Mouse (Mus musculus) erythroid progenitor cell, adult 5-6 weeks (primary cell): ENCODE results near the gene Plin1. TPM values are rescaled to one million over a fixed set of nuclear protein-coding genes. Genes with fewer than 3 reads are reported as not detected.

Source experiments
- ATAC-seq: replicated peaks from 2 replicates; pipeline ENCODE4 v1.8.0; 2016; ENCODE audit warnings: moderate number of reproducible peaks, mild to moderate bottlenecking, moderate TSS enrichment, inconsistent platforms; ENCODE audit not compliant: poor library complexity, low FRiP score, severe bottlenecking
- total RNA-seq, 2 experiments: library from RNA; stranded (forward) in 1 of 2; stranded (reverse) in 1 of 2; fragments of 150-400 nt in 1 of 2; fragments of 186-747, 209-891 nt in 1 of 2; gene quantifications; 2 replicates each; pipeline versions ENCODE4 v1.2.3 to v1.2.4; 2015 to 2017; ENCODE audit warnings: low replicate concordance in 2 of 2

Gene Plin1
- total RNA-seq (2015; ENCODE audit: low replicate concordance) (not detected in 2 replicates), total RNA-seq (2017; ENCODE audit: low replicate concordance) (not detected in 2 replicates)

DNA sequence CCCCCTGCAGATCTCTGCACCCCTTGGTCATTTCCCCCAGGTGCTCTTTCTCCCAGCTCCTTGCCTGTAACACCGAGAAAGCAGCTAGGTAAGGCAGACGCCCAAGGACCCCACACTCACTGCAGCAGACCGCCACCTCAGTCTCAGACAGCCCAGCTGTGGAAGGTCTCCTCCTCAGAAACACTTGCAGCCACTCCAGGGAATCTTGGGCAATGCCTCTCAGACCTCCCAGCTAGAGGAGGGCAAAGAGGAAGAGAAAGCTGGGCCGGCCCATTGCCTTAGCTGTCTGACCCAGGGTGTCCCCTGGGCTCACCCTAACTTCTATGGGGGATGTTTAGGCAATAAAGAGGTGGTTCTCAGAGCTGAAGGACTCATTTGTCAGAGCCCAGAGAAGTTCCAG, at the start of gene Plin1:
TSS of gene Plin1 (minus strand) at position 282 of the 400 bp plus-strand sequence.
- ATAC-seq: no peak

DNA sequence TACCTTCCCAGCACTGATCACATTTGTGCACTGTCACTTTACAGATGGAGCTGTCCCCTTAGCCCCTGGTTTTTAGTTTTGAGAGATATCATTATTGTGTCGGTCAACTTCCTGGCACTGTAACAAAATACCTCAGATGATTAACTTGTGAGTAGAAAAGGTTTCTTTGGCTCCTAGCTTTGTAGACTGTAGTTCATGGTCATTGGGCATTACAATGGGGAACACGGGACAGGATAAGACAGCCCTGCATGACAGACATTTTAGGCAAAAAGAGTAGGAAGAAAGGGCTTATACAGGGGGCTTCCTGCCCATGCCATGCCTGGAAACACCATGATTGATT, 49.8 kb upstream of the Plin1 start:
- ATAC-seq: no peak

DNA sequence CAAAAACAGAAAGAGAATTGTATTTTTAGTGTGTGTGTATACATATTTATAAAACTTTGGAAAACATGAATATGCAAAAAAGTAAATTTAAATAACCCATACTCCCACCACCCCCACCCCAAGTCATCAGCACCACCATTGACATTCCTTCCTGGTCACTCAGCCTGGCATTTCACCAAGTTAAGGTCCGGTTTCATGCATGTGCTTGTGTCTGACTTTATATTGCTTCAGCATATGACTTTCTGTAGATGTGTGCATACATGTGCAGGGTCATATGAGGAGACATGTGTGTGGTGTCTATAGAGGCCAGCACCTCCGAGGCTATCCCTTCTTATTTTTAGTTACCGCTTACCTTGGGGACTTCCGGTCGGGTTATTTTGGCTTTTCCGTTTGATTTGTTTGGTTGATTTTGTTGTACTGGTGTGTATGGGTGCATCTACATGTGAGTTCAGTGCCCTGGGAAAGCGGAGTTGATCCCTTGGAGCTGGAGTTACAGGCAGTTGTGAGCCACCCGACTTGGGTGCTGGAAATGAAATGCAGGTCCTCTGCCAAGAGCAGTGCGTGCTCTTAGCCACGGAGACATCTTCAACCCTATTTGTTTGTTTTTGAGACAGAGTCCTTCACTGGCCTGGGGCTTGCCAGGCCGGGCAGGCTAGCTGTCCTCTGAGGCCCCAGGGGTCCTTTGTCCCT, 49.3 kb upstream of the Plin1 start:
- ATAC-seq: no peak

DNA sequence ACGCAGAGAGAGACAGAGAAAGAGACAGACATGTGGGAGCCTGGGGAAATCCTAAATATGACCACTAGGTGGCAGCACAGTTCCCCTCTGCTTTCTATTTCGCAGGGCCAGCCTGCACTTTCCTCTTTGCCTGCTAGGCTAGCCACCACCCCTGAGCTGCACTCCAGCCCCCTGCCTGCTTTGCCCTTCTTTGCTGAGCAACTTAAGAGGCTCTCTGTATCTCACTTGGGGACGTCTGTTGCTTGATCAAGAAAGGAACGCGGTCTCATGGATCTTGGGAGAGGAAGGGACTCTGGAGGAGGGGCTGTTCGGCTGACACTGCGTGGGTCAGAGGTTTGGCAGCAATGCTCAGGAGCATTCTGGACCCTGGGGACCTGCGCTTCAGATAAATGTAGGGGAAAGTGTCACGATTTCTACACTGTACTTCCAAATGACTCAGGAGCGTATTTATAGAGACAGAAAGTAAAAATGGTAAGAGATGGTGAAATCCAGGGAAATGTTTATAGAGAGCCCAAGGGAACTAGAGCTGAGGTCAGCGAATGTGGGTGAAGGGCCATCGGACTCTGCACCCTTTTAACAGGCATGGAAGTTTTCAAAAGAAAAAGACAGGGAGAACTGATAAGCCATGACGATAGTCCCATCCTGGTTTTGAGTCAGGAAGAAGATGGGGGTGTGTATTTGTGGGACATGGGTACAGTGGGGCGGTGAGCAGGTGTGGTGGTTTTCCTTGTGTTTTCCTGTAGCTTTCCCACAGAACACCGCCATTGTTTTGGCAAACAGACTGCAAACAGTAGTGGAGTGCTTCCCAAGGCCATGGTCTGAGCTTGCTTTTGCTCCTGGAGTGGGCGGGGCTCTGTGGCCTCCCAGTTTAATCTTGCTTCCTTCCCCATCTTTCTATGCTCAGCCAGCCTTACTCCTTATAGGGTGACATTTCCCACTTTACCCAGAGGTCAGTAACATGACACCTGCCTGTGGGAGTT, 48.2 kb upstream of the Plin1 start:
- 0 out of 2 replicates have a peak, but pooled peaks have one; percentile 62 for ATAC-seq

DNA sequence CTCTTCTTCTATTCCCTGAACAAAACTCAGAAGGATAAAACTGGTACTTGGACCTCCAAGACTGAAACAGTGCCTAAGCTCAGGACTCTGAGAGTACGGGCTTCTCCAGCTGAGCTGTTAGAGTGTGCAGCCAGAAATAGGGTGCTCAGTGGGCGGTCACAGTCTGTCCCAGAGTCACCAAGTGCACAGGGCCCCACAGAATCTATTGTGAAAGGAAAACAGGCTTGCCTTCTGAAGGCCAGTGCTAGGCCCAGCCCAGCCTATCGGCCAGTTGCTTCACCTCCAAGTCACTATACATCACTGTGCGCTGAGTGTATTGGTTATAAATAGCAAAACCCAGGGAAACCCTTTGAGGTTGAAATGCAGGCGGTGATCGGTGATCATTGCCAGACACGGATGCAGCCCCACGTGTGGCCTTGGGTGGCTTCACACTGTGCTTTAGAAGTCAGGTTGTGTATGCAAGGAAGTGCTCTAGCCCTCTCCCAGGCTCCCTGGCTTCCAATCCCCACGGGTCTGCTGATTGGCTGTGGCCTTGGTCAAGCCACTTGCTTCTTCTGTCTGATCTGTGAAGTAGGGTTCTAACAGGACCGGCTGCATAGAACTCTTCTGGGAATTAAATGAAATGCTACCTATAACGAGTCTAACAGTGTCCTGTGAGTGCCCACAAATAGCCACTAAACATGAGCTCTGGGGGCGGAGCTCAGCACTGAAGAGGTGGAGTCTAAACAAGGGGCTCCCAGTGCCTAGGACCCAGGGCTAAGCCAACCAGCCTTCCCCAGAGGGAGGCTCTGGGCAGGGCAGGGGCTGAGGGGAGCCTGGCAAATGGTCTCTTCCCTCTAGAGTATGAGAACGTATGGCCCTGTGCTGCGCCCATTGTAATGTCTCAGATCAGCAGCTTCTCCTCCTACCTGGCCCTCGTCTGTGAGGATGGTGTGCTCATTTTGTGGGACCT, 39.1 kb upstream of the Plin1 start:
- no peak for ATAC-seq

DNA sequence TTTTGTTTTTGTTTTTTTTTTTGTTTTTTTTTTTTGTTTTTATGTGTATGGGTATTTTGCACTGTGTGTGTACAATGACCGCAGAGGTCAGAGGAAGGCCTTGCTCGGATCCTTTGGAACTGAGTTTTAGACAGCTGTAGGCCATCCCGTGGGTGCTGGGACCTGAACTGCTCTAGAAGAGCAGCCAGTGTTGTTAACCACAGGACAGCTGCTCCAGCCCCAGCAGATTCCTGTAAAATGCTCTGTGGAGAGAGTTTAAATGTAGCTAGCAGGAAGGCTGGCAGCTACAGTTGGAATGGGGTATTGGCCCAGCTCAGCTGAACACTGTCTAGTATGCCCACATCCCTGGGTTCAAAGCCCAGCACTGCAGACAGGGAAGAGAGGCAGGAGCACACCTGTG, 37.0 kb upstream of the Plin1 start:
- no peak for ATAC-seq

DNA sequence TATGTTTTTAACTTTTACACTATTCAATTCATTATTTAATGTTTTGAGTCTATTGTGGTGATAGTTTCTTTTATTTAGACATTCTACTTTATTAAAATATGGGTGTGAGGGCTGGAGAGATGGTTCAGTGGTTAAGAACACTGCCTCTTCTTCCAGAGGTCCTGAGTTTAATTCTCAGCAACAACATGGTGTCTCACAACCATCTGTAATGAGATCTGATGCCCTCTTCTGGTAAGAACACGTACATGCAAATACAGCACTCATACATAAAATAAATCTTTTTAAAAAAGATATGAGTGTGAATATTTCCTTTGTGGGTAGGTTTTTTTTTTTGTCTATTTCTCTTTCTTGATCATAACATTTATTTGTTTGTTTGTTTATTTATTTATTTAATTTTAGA, 33.3 kb upstream of the Plin1 start:
- no peak for ATAC-seq

DNA sequence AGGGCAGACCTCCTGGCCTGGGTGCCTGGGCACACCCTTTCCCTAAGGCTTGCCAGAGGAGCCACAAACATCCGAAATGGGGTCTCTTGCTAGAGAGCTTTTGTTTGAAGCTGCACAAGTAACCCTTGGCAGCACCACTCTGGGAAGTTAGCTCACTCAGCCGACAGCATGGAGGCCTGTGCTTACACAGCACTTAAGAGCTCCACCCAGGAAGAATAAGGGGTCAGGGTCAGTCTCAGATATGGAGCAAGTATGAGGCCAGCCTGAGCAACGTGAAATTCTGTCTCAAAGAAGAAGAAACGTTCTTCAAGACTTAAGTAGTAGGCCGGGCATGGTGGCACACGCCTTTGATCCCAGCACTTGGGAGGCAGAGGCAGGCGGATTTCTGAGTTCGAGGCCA, 29.4 kb upstream of the Plin1 start:
- ATAC-seq: no peak

DNA sequence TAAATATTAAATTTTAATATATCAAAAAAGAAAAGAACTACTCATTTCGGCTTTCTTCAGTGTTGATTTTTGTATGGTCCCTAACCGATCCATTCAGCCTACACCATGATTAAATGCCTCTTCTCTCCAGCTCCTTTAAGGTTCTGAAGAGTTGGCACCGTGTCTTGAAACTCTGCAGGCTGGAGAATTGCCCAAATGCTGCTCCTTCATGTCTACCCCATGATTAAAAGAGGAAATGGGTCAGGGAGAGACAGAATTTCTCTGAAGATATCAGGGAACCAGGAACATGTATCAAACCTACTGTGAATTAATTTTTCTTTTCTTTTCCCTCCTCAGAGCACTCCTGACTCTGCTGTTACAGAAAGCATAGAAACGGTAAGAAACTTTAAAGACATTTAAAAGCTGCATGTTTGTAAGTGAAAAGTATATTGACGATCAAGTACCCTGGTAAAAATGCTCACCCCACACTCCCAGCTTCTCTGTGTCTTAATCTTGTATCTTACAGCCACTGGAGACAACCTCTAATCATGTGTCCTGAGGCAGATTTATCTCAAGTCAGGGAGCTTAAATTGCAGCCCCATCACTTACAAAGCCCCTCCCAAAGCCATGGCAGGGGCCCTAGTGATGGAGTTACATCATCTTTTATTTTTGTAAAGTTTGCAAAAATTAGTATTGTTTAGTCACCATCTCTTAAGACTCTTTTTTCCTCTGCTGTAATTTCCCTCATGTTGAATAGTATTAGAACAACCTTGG, 28.6 kb upstream of the Plin1 start:
- ATAC-seq: no peak

DNA sequence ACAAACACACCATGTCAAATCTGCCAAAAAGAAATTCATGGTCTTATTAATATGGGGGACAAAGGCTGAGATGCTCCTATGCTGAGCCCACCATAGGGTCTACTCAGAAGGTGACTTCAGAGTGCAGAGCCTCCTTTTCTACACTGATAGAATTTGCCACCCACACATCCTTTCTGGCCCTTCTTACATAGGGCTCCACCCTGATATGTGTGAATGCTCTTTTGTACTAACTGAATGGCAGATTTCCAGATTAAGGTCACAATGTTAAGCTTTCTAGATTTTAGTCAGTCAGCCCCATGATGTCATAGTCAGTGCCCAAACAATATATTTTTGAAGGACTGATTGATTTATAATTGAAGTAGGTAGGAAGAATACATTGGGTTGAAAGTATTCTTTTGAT, 27.1 kb upstream of the Plin1 start:
- no peak for ATAC-seq

DNA sequence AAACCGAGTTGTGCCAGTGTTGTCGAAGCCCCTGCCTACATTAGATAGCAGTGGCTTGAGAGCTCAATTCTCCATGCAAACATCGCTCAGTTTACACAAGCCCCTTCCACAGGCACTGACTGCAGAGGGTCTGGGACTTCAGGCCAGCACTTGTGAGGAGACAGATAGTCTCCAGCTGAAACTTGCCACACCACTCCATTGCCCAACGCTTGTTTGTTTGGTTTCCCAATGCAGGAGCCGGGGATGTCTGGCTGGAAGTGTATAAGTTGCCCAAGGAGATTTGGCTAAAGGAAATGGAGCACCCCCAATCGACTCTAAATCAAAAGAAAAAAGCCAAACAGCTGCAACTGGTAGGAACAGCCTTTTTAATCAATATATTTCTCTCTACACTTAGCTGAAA, 25.5 kb upstream of the Plin1 start:
- ATAC-seq: no peak

DNA sequence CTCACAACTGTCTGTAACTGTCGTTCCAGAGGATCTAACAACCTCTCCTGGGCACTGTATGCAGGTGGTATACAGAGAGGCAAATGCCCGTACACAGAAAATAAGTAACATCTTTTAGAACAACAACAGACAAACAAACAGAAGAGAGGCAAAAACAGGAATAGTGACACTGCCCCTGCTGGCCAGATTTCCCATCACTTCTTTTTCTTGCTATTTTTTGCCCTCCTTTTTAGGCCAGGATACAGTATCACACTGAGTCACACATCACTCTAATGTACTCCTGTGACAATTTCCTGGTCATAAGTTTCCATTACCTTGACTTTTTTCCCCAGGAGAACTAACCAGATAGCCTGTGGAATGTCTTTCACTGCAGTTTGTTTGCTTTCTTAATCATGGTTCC, 23.6 kb upstream of the Plin1 start:
- ATAC-seq: no peak

DNA sequence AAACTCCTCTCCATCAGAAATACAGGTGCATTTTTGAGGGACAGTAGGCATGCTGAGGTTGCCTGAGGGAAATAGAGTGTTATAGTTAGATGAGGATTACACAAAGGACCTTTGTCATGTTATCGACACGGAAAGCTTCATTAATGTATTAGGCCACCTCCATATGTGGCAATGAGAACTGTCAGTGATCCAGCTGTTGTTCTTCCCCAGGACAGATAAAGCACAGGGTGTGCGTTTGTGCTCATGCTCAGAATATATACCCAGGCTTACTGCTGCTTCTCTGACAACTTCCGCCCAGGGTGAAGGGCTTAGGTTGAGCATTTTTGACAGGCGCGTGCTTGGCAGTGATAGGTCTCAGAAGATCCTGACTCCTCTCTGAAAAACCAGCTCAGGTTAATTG, 16.8 kb upstream of the Plin1 start:
- no peak for ATAC-seq

DNA sequence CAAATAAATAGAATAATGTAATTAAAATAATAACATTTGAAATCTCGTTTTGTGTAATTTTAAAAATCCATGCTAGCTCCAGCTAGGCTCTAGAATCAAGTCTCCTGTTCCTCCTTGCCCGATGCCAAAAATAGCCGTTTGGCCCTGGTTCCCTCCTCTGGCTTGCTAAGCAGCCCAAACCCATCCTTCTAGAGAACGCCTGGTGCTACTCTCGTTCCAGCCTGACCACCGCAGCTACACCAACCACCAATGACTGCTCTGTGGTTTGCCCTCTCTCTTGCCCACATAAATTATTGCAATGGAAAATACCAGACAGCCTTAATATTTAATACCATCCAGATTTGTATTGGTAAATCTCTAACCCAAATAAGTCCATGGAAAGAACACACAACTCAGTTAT, 15.0 kb upstream of the Plin1 start:
- ATAC-seq: no peak

DNA sequence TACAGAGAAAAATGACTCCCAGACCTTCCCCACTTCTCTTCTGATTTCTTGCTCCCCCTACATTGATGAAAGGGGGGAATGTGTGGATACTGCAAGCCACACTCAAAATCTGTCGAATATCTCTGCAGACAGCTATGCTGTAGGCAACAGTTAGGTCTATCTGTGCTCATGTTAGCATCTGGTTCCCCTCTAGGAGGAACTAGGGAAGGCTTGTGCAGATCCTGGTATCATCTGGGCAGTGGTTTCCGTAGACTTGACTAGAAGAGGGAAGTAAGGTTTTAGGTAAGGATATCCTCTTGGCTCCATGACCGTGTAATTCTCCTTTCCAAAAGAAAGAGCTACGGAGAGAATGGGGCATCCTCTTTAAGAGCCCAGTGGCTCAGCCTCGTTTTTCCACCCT, 11.9 kb upstream of the Plin1 start:
- ATAC-seq: no peak

DNA sequence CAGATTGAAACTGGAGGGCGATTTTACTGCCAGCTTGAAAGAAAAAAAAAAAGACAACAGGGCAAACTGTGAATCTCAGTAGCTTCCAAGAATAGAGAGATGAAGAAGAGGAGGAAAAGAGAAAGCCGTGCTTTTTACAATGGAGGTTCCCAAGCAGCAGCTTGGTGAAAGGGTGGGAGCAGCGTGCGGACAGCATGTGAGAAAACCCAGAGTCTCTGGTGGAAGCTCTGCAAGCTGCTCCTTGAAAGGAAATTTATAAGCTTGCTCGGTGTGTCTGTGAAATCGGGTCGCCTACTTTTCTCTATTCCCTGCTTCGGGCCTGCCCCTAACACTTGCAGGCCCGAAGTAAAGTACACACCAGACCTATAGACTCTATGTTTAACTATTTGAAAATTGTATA, 11.3 kb upstream of the Plin1 start:
- ATAC-seq: no peak

DNA sequence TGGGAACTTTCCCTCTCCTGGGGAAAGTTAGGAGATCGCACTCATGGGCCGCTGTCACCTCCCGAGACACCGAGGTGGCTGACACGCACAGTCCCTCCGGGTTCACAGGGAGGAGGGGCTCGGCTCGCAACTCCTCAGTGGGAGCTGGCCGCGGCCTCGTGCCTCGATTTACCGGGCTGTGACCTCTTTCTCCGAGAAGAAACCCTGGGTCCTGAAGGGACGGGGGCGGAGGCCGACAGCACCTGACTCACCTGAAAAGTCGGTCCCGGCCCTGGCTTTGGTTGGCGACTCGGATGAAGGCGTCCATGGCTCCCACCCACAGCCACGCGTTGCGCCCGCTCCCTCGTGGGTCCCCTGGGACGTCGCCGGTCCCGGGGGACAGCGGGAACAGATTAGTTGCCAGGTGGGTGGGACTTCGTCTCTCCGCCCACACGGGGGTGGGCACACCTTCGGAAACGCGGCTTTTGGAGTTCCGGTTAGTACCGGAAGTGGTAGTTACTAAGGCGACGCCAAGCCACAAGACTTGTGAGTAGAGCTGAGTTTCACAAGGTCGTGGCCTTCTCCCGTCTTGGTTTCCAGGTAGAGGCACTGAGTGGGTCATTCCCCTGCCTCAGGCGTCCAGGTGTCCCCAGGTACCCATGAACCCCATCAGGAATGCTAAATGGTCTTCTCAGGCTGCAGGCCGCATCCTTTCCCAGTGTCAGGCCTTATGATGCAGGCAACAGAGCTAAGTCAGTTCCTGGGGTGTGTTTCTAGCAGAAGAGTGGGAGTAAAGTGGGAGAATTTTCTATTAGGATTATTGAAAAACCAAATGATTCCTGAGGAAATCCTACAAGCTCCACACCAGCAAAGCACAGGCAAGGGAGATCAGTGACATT, 10.2 kb upstream of the Plin1 start, which contains the start of the genes Pex11a and Wdr93:
TSS of gene Pex11a (minus strand) at position 473 of the 878 bp plus-strand sequence.
TSS of gene Wdr93 (plus strand) at position 505 of the 878 bp plus-strand sequence.
- ATAC-seq: peak; percentile 66

DNA sequence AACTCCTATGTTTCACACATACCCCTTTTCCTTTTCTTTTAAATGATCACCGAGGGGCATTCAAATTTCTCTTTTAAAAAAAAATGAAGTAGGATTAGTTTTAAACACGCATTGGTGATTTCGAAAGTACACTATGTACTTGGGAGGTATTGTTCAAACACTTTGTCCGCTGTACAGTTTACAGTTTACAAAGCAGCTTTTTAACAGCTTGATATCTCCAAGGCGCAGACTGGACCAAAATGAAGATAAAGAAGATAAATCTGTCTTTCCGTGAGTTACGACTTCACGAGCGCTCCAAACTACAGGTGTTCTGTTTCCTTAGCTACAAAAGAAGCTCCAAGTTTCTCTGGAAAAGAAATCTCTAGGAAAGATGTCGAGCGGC, 9.6 kb upstream of the Plin1 start:
- no peak for ATAC-seq
